Mouse (Mus musculus): ENCODE measurements around the gene Cyp2f2.

DNA sequence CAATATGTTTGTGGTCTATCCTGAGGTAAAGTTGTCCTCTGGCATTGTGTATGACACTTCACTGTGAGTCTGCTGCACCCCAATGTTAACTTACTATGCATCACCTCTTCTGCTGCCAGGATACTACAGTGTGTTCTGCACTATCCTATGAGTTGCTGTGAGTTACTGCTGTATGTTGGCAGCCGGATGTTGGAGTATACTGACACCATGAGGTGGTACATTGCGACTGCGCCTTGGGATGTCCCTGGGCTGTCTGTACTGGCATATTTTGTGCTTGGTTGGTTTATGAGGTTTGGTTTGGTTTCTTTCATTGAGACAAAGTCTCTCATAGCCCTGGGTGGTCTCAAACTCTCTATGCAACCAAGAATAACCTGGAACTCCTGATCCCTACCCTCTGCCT, 8.5 kb downstream of the Cyp2f2 start:
- TF ChIP-seq CTCF (IDR thresholded peaks at IDR 0.05; ENCODE audit: borderline replicate concordance, insufficient read depth, low read depth, low read length) (peak; percentile 42; the same call in 1 of the 2 replicates), POLR2A (IDR thresholded peaks at IDR 0.05; ENCODE audit: borderline replicate concordance, insufficient read depth, low read length) (no peak)
